Mouse (Mus musculus) heart, adult 11 months (tissue): ENCODE measurements at regions not wholly inside any gene's neighbourhood (a gene's known extent, or its start where the extent isn't known, plus 50 kb on each side); places are given as distances from the start of the nearest gene placed in this dataset.
A peak's percentile ranks its signal among the peaks of the same experiment; 100 is the strongest.

Experiments
- DNase-seq: peaks from one replicate; pipeline ENCODE4 v3.0.0; 2022

- peak; percentile 92 for DNase-seq
Observed at GRCm38 (mm10) chr19:23089761-23090514, 51.1 kb upstream of the Klf9 start.
